Mouse (Mus musculus): ENCODE data around the gene Slc9a3r2.
"Not testable (repeated sequence)": the region's sequence is repeated elsewhere in the genome, so short reads cannot be mapped to it uniquely, and the experiment has no call there.

The Slc9a3r2 gene

DNA sequence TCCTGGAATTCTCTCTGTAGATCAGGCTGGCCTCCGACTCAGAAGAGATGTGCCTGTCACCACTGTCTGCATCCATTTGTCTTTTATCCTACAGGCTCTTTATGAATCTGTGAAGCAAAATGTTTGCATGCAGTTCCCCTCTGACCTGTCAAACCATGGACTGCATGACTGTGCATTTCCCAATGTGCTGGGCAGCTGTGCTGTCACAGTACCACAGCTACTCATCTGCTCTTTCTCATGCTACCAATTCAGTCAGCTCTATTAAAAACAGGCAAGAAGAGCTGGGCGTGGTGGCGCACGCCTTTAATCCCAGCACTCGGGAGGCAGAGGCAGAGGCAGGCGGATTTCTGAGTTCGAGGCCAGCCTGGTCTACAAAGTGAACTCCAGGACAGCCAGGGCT lies 16.9 kb upstream of the Slc9a3r2 start:
- not testable (repeated sequence) for DNase-seq (ENCODE audit: inconsistent ontology term)

DNA sequence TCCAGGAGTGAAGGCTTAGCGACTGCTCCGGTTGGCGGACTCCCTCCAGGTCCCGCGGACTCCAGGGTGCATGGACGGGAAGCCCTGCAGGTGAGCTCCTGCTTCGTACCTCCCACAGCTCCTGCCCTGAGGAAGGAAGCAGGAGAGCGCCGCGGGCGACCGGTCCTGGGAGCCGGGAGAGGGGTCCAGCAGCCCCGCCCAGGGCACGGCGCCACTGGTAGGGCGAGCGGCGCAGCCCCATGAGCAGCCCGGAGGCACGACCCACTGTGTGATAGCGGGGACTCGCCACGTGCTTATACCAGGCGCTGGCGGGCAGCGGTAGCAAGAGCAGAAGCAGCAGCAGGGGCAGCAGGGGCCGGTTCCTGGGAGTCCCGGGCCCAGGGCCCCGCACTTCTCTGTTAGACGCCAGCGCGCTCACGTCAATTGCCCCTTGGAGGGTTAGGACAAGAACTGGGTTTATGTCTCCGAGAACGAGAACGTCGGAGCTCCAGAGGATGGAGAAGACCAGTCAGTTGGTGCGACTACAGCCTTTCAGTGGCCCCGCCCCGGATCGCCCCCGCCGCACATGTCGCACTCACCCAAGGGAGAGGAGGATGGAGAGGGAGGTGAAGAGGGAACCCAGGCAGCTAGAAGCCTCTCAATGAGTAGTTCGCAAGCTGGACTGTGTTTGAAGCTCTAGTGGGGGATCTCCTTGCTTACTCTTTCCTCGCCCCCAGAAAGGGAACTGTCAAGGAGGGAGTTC lies 8.1 kb upstream of the Slc9a3r2 start, which contains the start of gene Npw:
Npw (minus strand) TSS at position 441 of the 742 bp plus-strand sequence.
- DNase-seq (ENCODE audit: inconsistent ontology term): peak; percentile 51

DNA sequence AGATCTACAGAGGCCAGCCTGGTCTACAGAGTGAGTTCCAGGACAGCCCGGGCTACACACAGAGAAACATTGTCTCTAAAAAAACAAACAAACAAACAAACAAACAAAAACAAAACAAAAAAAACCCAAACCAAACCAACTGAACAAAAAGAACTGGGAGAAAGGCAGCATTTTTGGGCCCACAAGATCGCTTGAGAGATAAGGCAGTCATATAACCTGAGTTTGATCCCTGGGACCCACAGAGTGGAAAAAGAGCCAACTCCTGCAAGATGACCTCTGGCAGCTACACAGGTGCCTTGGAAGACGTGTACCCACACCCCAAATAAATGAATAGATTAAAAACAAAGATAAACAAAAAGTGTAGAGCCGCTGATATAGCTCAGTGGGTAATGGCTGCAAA lies 4.8 kb upstream of the Slc9a3r2 start:
- no peak for DNase-seq (ENCODE audit: inconsistent ontology term)

DNA sequence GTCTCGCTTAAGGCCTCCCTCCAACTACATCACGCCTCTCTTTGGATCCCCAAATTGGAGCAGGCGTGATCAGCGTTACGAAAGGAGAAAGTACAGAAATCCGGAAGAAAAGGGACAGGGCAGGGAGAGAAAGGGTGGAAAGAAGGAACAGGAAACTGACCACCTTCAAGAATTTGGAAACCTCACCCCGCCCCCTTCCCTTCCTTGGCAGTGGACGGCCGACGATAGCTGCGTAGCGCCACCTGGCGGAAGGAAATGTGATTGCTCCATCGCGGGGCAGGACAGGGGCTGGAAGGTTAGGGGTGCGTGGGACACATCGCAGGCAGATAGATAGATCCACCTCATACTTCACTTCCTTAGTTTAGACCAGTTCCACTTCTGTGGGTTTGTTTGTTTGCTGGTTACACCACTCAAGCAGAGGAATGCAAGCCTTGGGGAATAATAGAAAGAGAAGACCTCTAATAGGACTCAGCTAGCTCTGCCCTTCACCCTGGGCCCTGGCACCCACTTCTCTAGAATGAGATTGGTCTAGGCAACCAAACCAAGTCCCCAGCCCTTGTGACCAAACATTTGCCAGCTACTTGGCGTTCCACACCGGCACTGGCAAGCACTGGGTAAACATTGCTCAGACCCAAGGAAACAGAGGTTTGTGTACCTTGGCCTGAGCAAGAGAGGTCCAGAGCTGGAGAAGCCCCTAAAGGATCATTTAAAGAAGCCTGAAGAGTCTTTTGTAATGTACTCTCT lies 4.0 kb upstream of the Slc9a3r2 start:
- peak; percentile 79 for DNase-seq (ENCODE audit: inconsistent ontology term)

DNA sequence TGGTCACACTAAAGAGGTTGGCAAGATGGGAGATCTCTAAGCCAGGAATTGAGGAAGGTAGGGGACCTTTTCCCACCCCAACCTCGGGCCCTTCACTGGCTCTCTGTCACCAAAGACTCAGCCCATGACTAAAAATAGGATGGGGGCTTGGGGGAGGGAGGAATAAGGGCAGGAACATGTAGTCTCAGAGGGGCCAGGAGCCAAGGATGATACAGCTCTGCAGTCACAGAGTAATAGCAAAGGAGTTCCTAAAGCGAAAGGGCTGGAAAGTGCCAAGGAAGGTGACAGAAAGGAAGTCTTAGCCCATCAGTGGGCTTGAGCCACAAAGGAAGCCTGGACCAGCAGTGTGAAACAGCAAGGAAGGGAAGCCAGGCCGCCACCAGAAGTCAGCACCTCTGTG lies 1.7 kb upstream of the Slc9a3r2 start:
- no peak for DNase-seq (ENCODE audit: inconsistent ontology term)

DNA sequence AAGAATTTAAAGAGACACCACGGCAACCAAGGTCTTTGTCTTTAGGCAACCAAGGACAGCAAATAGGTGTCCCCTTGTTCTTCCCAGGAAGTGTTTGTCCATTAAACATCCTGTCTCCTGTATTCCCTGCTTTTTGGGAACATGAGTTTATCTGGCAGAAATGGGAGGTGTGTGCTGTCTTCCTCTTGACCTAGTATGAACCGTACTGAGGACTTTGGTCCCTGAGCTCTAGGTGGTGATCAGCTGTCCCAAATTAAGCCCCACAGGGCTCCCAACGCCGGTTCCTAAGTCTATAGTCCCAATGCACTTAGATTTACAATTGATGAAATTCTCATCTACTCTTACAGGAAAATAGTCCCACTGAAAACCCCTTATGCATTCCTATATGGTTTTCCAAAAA lies 639 bp upstream of the Slc9a3r2 start:
- no peak for DNase-seq (ENCODE audit: inconsistent ontology term)

DNA sequence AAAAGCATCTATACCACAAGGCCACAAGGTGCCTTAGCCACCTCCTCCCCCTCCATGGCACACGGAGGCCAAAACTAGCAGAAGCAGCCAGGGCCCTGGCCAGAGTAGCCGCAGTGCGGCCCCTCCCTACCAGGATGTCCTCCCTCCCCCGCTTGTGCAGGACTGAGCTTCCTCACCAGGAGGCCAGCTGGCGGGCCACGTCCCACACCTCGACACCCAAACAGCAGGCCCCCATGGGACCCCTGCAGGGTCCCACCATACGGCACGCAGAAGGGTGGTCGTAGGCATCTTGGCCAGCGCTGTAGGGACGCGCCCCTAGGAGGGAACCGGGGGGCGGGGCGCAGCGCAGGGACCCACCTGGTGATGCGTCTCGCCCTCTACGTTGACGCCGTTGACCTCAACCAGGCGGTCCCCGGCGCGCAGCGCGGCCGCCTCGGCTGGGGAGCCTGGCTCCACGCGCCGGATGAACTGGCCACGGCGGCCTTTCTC lies 502 bp downstream of the Slc9a3r2 start:
- DNase-seq (ENCODE audit: inconsistent ontology term): peak; percentile 58

DNA sequence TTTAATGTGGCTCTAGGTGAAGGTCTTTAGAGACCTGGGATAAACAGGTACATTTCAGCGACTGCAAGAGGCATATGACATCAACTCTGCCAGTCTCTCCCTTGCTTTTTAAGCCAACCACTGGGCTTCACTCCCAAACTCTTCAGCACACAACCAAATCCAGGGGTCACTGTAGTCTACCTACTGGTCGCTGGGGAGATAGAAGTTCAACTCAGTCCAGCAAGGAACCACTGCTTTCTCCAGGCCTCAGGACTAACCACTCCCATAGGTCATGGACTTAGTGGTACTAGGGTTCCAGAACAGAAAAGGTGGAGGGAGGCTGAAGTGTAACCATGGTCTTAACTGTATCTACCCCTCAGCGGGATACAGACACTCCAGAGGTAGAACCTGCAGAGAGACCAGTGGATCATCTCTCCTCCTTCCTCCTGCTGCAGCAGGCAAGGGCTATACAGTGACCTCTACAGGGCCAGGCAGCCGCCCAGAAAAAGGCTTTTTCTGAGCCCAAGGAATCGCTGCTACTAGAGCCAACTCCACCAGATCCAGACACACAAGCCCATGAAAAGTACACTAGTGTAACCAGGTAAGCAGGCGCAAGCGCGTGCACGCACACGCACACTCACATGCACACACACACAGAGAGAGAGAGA lies 1.3 kb downstream of the Slc9a3r2 start:
- DNase-seq (ENCODE audit: inconsistent ontology term): no peak

DNA sequence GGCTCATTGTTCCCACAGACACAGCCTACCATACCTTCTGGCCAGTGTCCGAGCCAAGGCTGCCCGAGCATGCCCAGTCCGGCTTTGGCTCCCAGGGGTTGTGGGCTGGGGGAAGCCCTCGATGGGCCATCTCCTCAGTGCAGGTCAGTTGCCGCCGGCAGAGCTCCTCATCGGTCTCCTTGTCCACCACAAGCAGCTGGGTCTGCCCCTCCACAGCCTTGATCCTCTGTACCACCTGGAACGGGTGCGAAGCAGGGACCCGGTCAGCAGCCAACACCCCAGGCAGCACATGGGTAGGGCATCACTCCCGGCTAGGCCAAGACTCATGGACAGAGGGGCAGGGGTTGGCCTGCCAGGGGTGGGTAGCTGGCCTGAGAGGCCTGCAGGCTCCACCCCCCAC lies 2.6 kb downstream of the Slc9a3r2 start:
- DNase-seq (ENCODE audit: inconsistent ontology term): no peak

DNA sequence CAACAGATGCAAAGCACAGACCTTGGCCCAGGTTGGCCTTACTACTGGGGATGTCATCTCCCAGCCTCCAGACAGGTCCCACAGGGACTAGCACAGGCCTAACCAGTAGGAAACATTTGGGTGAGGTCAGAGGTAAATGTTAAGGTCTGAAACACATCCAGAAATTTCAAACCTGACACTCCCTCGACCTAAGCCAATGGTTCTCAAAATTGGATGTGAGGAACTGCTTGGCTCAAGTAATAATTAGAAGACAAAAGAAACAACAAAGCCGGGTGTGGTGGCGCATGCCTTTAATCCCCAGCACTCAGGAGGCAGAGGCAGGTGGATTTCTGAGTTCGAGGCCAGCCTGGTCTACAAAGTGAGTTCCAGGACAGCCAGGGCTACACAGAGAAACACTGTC lies 3.7 kb downstream of the Slc9a3r2 start:
- DNase-seq (ENCODE audit: inconsistent ontology term): no peak

DNA sequence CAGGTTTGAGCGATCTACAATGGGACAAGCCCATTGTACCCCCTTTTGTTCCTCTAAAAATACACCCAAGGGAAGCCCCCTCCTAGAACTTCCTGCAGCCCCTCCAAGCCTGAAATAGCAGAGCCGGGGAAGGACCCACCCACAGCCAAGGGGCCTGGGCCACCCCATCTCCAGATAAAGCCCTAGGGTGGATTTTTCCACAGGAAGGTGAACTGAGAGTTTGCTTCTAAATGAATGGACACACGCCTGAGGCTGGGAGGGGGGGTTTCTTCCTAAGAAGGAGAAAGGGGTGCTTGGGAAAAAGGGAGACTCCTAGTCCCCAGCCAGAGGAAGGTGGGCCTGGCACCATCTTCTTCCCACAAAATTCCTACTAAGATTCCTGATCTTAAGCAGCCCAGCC lies 4.2 kb downstream of the Slc9a3r2 start:
- no peak for DNase-seq (ENCODE audit: inconsistent ontology term)

DNA sequence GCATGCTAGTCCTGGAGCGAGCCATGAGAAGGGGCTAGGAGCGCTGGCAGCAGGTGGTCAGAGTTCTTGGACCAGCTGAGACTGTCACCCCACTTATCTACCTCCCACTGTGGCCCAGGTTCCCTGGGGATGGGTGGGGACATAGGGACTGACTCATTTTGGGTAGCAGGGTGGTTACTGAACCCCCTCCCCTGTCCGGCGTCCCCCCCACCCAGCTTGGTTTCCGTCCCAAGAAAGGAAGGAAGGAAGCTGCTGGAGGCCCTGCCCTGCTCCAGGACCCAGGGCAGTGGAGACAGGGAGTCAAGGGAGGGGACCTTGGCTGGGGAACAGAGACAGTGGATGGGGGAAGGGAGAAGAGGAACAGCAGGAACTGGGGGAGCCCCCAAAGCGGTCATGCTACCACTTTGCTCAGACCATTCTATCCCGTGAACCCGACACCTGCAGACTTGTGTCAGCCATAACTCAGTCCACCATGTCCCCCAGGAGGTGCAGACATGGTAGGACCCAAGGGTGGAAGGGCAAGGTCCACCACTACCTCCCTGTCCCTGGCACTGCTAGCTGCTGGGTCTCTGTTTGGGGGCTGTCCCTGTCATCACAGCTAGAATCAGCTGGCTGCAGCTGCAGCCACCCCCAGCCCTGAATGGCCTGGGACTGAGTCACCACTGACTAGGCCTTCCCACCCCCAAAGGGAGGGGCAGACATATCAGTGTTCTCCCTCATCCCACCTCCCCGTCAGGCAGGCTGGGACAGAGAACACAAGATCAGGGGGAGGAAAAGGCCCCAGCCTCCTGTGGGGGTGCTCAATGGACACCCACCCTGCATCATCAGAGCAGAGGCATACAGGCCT lies 5.0 kb downstream of the Slc9a3r2 start:
- peak; percentile 65 for DNase-seq (ENCODE audit: inconsistent ontology term)

DNA sequence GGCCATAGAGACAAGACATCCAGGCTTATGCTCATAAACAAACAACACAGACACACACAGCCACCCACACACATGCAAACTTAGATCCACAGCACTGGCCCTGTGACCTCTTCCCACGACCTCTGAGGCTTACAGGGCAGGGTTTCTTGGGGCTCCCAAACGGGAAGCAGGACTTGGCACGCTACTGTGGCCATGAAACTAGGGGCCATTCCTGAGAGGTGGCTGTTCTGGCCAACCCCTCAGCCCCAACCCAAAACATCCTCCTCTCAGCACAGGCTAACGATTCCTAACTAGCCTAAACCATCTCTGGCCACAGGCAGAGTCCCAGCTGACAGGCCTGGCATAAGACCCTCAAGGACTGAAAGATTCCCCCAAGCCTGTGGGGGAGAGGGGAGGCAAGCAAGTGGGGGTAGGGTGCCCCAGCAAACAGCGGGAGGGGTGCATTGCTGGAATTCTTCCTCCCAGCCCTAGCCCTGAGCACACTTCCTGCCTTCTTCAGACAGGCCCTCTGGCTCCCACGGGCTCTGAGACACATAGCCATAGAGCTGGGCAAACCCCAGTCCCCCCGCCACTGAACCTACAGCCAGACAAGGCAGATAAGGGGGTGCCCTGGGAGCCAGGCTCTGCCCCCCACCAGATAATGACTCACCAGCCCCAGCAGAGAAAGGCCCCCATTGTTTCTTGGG lies 6.0 kb downstream of the Slc9a3r2 start:
- DNase-seq (ENCODE audit: inconsistent ontology term): peak; percentile 76

DNA sequence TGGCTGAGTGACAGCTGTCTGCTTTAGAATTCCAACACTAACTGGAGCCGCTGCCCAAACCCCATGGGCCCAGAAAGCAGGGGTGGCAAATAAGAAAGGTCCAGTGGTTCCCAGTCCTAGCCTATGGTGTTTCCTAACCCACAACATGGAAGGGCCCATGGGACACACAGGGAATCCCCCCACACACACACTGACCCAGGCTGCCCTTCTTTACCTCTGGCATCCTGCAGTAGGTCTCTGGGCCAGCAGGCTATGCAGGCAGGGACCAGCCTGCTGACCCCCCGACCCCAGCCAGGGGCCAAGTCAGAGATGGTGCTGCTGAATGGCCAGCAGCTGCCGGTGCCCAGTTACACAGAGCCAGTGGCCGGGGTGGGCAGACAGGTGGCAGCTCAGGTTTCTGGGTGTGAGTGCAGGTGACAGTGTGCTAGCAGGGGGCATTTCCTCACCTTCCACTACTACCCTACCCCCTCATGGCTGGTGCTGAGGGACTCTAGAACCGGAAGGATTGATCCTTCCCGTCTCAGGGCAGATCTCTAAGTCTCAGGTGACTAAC lies 7.3 kb downstream of the Slc9a3r2 start:
- no peak for DNase-seq (ENCODE audit: inconsistent ontology term)

DNA sequence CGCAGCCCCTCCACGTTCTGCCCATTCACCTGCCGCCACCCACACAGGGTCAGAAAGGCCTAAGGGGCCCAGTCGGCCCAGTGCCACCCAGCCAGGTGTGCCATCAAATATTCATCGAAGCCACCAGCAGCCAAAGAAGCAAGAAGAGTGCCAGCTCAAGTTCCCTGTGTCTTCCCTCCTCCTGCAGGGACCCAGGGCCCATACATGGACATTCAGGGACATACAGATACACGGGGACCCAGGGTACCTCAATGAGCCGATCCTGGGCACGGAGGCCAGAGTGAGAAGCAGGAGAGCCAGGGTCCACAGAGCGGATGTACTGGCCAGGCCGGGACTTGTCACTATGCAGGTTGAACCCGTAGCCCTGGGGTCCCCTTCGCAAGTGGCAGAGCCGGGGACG lies 8.2 kb downstream of the Slc9a3r2 start:
- no peak for DNase-seq (ENCODE audit: inconsistent ontology term)

DNA sequence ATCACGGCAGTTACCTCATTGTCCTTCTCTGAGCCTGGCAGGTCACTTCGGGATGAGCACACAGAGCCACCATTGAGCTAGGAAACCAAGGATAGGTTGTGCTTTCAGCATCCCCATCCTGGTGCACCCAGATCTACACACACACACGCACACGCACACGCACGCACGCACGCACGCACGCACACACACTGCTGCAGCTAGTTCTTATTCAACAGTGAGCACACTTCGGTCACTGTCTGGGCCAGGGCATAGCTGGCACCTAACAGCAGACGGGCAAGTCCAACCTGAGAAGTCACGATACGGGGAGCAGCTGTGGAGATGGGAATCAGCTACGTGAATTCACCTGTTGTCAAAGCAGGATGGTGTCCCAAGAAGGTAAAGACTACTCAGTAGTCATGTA lies 9.5 kb downstream of the Slc9a3r2 start:
- DNase-seq (ENCODE audit: inconsistent ontology term): no peak

DNA sequence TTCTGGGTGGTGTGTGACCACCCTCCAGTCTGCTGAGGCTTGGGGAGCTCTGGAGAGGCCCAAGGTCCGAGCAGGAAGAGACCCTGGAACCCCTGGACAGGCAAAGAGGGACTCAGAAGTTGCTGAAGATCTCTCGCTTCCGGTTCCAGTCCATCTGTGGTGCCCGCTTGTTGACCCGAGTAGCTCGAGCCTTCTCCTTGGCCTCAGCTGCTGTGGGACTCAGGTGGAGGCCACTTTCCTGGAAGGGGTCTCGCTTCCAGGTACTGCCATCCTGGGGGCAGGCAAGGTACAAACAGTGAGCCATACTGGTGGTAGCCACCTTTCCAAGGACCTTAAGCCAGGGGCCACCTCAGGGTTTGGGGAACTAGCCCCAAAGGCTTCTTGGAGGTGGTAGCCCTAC lies 10.0 kb downstream of the Slc9a3r2 start:
- DNase-seq (ENCODE audit: inconsistent ontology term): no peak

DNA sequence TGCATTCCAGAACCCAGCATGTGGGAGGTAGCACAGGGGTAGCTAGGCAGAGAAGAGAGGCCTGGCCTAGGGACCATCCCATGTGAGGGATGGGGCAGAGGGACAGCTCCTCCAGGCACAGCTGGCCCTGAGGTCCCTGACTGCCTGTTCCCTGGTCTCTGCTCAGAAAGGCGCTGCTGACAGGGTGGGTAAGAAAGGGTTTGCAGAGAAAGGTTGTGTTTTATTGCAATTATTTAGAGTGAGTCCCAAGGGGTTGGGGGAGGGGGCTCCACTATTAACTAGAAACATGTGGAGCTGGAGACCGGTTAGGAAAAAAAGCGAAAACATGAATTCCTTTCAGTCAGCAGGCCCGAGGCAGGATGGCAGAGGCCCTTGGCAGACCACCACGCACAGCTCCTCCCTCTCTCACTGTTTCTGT lies 10.5 kb downstream of the Slc9a3r2 start:
- no peak for DNase-seq (ENCODE audit: inconsistent ontology term)

DNA sequence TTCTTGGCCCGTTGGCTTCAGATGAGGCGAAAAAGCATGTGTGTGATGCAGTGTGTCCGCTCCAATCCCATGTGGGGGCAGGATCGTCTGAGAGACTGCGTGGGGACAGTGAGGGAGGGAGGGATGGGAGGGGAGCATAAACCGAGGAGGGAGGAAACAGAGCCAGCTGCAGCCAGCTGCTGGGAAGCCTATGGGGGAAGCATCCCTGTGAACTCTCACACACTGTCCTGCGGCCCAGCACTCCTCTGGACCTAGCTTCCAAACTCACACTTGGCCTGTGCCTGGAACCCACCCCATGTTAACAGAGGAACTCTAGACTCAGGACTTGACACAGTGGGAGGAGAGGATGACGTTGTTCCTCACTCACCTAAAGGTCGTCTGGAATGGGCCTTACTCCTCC lies 11.3 kb downstream of the Slc9a3r2 start:
- DNase-seq (ENCODE audit: inconsistent ontology term): no peak

DNA sequence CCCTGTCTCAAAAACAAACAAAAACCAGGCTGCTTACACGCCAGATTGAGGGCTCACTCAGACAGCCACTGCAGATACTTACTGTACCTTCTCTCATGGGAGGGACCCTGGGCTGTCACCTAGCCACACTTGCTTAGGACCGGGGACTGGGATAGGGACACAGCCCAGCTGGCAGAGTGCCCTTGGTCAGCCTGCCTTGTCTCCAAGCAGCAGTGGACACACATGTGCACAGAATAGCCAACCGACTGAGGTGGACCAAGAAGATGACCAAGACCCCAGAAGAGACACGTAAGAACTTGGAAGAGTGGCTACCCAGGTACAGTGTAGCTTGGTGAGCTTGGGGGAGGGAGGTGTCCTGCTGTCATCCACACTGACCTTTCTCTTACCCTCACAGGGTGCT lies 11.9 kb downstream of the Slc9a3r2 start:
- no peak for DNase-seq (ENCODE audit: inconsistent ontology term)
